Mouse (Mus musculus) hindbrain, postnatal 0 days (tissue): ENCODE measurements around the gene Acadl. TPM values are rescaled to one million over a fixed set of nuclear protein-coding genes. Genes with fewer than 3 reads are reported as not detected.
A peak's percentile ranks its signal among the peaks of the same experiment; 100 is the strongest.

ENCODE experiments used
- ATAC-seq: fragments of 200-750 bp; cut with Nextera tagmentation; 2 replicates; pipeline ENCODE4 v1.8.0; 2017; ENCODE audit warnings: mild to moderate bottlenecking, moderate TSS enrichment, moderate library complexity
- DNase-seq: peaks from one replicate; pipeline ENCODE4 v3.0.0-alpha.2; 2015; ENCODE audit warnings: low spot score
- H3K27ac ChIP-seq: fragments of 300-500 bp; sonication (generic); 2 replicates; pipeline ENCODE4 v1.5.1; 2014; ENCODE audit warnings: mild to moderate bottlenecking
- H3K27me3 ChIP-seq: fragments of 300-500 bp; sonication (generic); 2 replicates; pipeline ENCODE4 v1.6.1; 2014; ENCODE audit warnings: low read length, mixed read lengths; ENCODE audit not compliant: insufficient read depth
- H3K36me3 ChIP-seq: fragments of 300-500 bp; sonication (generic); 2 replicates; pipeline ENCODE4 v1.6.1; 2014; ENCODE audit warnings: low read length, mixed read lengths; ENCODE audit not compliant: insufficient read depth
- H3K4me1 ChIP-seq: fragments of 300-500 bp; sonication (generic); 2 replicates; pipeline ENCODE4 v1.6.1; 2014; ENCODE audit warnings: antibody characterized with exemption, low read length, mixed read lengths; ENCODE audit not compliant: insufficient read depth
- H3K4me2 ChIP-seq: fragments of 300-500 bp; sonication (generic); 2 replicates; pipeline ENCODE4 v1.6.1; 2014; ENCODE audit warnings: low read depth, mild to moderate bottlenecking, low read length, moderate library complexity, mixed read lengths
- H3K4me3 ChIP-seq: fragments of 300-500 bp; sonication (generic); 2 replicates; pipeline ENCODE4 v1.5.1; 2014; ENCODE audit warnings: low read length
- H3K9ac ChIP-seq: fragments of 300-500 bp; sonication (generic); replicated peaks from 2 replicates; pipeline ENCODE4 v1.6.1; 2014; ENCODE audit warnings: mild to moderate bottlenecking, low read length, moderate library complexity, mixed read lengths
- H3K9me3 ChIP-seq: fragments of 300-500 bp; sonication (generic); 2 replicates; pipeline ENCODE4 v1.6.1; 2016; ENCODE audit warnings: low read length, mixed read lengths
- CTCF ChIP-seq: IDR thresholded peaks from 2 replicates; pipeline ENCODE4 v1.5.1; 2016; ENCODE audit warnings: antibody characterized with exemption, control low read depth, low read depth
- WGBS: fragments of 180-500 bp; shearing (Covaris S2); extraction: QIAGEN DNeasy Blood & Tissue Kit; methylation state at CpG from one replicate; pipeline ENCODE4 v1.1.7; 2014; 5-methylcytosine and 5-hydroxymethylcytosine counted together
- polyA plus RNA-seq: library from polyadenylated mRNA; unstranded; fragments of >200 nt; fragmentation: Nextera tagmentation; extraction: Ambion mirVana; gene quantifications from 2 replicates; pipeline ENCODE4 v1.2.1, GENCODE M21; 2015
- total RNA-seq: library from RNA; depleted of rRNA; stranded (reverse); fragments of >200 nt; gene quantifications from 2 replicates; pipeline ENCODE4 v1.2.3, GENCODE M21; 2014

Gene Acadl
- total and polyA plus RNA-seq, 2 experiments from 2014 or later, result 7.8 to 96.9 TPM

GRCm38 (mm10) chr1:66895837-66896118, 32.7 kb upstream of the Acadl start:
- no peak overlapping the region for H3K4me3 ChIP-seq
- 0 out of 2 replicates have a peak overlapping the region, but pooled peaks have one; percentile 62 for H3K27ac ChIP-seq
- no peaks in the 10 kb centered on the region for H3K4me1 ChIP-seq
- H3K9me3 ChIP-seq, result no peaks in the 10 kb centered on the region
- H3K4me2 ChIP-seq, result peak overlapping the region; percentile 48
- peak; percentile 75 for TF ChIP-seq CTCF
- H3K36me3 ChIP-seq, result no peaks in the 10 kb centered on the region
- H3K9ac ChIP-seq, result 0 out of 2 replicates have a peak overlapping the region, but pooled peaks have one; percentile 30
- no peaks in the 10 kb centered on the region for H3K27me3 ChIP-seq
- DNase-seq (peak; percentile 79), ATAC-seq (peak; percentile 80)

DNA sequence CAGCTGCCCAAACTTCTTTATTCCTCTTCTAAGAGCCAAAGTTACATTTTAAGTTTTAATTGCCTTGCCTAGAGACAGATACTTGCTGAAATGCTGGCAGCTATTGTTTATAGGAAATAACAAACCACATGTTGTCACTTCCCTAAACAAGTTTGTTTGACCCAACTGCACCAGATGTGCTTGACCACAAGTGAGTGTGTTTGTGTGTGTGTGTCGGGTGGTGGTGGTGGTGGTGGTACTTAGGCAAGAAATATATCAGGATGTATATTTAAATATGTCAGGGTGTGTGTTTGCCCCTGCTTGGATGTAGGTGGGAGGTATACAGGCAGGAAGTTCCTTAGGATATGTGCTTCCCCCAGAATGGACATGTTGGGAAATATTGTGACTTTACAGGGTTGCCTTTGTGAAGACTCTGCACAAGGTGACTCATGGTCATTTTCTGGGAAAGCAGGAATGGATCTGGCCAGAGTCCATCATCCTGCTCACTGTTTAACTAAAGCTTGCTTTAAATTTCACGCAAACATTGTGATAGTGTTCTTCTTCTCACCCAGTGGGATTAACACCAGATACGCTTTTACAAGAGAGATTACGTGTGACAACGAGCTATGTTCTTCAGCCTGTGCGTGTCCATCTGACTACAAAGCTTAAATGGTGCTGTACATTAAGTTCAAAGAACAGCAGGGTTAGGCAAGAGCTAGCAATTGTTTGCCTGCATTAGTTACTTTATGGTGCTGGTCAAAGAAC, 32.2 kb upstream of the Acadl start:
- ATAC-seq (peak; percentile 22; the same call in 1 of the 2 replicates), DNase-seq (no peak)
- no peaks in the 10 kb centered on the region for H3K9me3 ChIP-seq
- no peaks in the 10 kb centered on the region for H3K36me3 ChIP-seq
- WGBS, result 66% methylated on average over 6 of the region's 6 CpGs
- no peaks in the 10 kb centered on the region for H3K27me3 ChIP-seq
- H3K4me3 ChIP-seq, result no peak overlapping the region
- no peaks in the 10 kb centered on the region for H3K4me1 ChIP-seq
- H3K9ac ChIP-seq, result no peak overlapping the region
- no peak for TF ChIP-seq CTCF
- H3K27ac ChIP-seq, result no peak overlapping the region
- H3K4me2 ChIP-seq, result no peak overlapping the region; the same call in 1 of the 2 replicates

DNA sequence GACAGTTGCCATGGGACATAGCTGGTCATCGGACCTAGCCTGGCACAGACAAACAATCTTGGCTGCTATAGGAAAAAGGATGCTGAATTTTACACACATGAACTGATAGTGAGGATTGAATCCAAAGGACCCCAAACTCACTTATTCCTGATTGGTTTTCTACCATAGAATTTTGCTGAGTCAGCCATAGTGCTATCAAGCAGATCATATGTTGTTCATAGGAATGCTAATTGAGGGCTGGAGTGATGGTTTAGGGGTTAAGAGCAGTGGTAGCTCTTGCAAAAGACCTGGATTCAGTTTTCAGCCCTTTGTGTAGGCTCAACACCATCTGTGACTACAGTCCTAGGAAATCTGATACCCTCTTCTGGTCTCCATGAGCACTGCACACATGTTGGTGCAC, 24.1 kb upstream of the Acadl start:
- H3K4me2 ChIP-seq, result no peak overlapping the region
- H3K36me3 ChIP-seq, result no peaks in the 10 kb centered on the region
- H3K27ac ChIP-seq, result no peak overlapping the region
- no peaks in the 10 kb centered on the region for H3K9me3 ChIP-seq
- no peak overlapping the region for H3K4me3 ChIP-seq
- no peak overlapping the region for H3K9ac ChIP-seq
- DNase-seq (no peak), ATAC-seq (no peak)
- WGBS, result 91% methylated on average over 1 of the region's 1 CpGs
- TF ChIP-seq CTCF, result no peak
- H3K27me3 ChIP-seq, result no peaks in the 10 kb centered on the region
- H3K4me1 ChIP-seq, result no peaks in the 10 kb centered on the region

- Histone ChIP-seq H3K4me1 (no peaks in the 10 kb centered on the region), H3K27me3 (no peaks in the 10 kb centered on the region), H3K27ac (no peak overlapping the region), H3K4me2 (no peak overlapping the region), H3K4me3 (no peak overlapping the region), H3K36me3 (no peaks in the 10 kb centered on the region), H3K9ac (no peak overlapping the region), H3K9me3 (no peaks in the 10 kb centered on the region)
- DNase-seq (no peak), ATAC-seq (no peak)
- WGBS, result 93% methylated on average over 2 of the region's 2 CpGs
- TF ChIP-seq CTCF, result no peak
Observed at GRCm38 (mm10) chr1:66880217-66880616, 17.1 kb upstream of the Acadl start.

DNA sequence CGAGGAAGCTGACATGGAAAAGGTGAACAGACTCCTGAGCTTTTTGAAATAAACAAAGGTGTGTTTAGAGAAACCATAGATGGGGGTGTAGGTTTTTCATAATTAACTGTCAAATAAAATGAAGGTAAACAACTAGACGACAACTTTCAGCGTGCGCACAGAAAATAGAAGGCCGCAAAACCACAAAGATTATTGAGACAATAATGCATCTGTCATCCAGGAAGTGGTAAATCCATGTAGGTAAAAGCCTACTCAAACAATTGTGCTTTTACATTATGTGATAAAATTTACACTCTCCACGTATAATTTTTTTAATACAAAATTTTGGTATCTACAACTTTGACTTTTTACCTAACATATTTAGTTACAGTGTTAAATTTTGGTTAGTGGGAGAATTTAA, 11.7 kb upstream of the Acadl start:
- WGBS, result 97% methylated on average over 6 of the region's 6 CpGs
- DNase-seq, result no peak
- Histone ChIP-seq H3K36me3 (no peaks in the 10 kb centered on the region), H3K4me3 (no peak overlapping the region), H3K9me3 (no peaks in the 10 kb centered on the region), H3K27ac (no peak overlapping the region), H3K4me2 (no peak overlapping the region), H3K9ac (no peak overlapping the region), H3K27me3 (no peaks in the 10 kb centered on the region), H3K4me1 (no peaks in the 10 kb centered on the region)
- ATAC-seq, result no peak
- no peak for TF ChIP-seq CTCF

DNA sequence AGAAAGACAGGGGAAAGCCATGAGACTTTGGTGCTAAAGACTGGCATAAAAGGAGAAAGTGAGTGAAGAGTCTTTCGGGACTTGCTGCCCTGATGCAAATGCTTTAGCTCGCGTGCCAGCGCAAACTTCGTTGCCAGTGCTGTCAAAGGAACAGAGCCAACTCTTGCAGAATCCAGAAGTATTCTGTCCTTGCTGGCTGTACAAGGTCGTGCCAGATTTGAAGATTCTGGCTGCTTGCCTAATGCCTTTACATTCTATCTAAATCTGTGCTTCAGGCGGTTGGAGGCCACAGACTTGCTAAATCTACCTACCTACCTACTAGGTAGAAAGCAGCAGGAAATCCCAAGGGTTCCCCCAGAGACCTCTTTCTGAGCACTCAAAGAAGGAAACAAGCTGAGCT, 8.5 kb upstream of the Acadl start:
- DNase-seq (peak; percentile 74), ATAC-seq (no peak)
- Histone ChIP-seq H3K27ac (no peak overlapping the region), H3K9ac (no peak overlapping the region), H3K4me1 (no peaks in the 10 kb centered on the region), H3K4me2 (no peak overlapping the region), H3K36me3 (no peaks in the 10 kb centered on the region), H3K9me3 (no peaks in the 10 kb centered on the region), H3K4me3 (no peak overlapping the region), H3K27me3 (no peaks in the 10 kb centered on the region)
- no peak for TF ChIP-seq CTCF
- WGBS, result 36% methylated on average over 7 of the region's 7 CpGs

DNA sequence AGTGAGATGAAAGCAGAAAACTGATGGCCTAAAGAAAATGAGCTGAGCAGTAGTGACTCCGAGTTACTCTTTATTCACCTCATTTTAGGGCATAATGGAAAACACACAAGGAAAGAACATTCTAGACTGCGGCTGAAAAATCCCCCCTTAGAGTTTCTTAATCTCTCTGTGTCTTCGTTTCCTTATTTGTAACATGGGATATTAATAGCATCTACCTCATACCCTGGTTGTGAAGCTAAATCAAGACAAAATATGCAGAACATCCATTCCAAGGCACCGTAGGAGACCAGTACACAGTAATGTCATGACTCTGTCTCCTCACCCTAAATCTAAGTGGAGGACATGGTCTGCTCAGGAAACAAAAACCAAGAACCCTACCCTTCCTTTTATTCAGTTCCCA, 2.6 kb upstream of the Acadl start:
- Histone ChIP-seq H3K36me3 (no peaks in the 10 kb centered on the region), H3K9me3 (no peaks in the 10 kb centered on the region), H3K4me3 (no peak overlapping the region), H3K4me2 (no peak overlapping the region), H3K27ac (no peak overlapping the region), H3K4me1 (no peaks in the 10 kb centered on the region), H3K27me3 (no peaks in the 10 kb centered on the region), H3K9ac (no peak overlapping the region)
- 90% methylated on average over 4 of the region's 4 CpGs for WGBS
- no peak for TF ChIP-seq CTCF
- ATAC-seq, result no peak
- no peak for DNase-seq
